Mouse (Mus musculus): ENCODE results near the gene Amz2. TPM values are rescaled to one million over a fixed set of nuclear protein-coding genes. Genes with fewer than 3 reads are reported as not detected.

Gene Amz2
- polyA plus RNA-seq, 1 experiment, result 22.9 TPM

DNA sequence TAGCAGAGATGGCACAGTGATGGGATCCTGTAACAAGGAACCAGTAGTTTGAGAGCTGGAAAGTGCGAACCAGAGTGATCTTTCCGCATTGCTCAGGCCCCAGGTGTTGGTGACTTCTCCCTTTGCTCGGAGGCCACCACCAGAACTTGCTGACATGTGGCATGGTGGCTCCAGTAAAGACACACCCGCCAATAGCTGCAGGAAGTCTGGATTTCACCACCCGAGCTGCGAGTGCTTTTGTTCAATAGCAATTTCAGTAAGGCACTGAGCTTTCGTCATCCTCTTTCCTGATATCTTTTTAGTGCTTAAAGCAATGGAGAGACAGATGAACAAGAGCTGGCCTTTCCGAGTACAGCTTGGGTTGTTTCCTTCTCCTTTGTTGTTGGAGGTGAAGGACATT is 54.7 kb downstream of the Amz2 start:
- no peaks in the 10 kb centered on the region for H3K79me3 ChIP-seq (ENCODE audit: low read depth)
- H3ac ChIP-seq (ENCODE audit: control insufficient read depth, insufficient read length, low read depth), result no peak overlapping the region
- TF ChIP-seq CTCF (IDR thresholded peaks at IDR 0.05; ENCODE audit: control insufficient read depth, insufficient read depth, insufficient read length) (no peak), MAX (IDR thresholded peaks at IDR 0.05) (no peak), MYOG (IDR thresholded peaks at IDR 0.05; ENCODE audit: control insufficient read depth, extremely low read depth, insufficient read length) (no peak), USF1 (IDR thresholded peaks at IDR 0.05; ENCODE audit: low read depth) (no peak), CEBPB (IDR thresholded peaks at IDR 0.05; ENCODE audit: low read depth) (no peak), MYOD1 (IDR thresholded peaks at IDR 0.05; ENCODE audit: control insufficient read depth, insufficient read length, low read depth) (no peak), FOSL1 (IDR thresholded peaks at IDR 0.05; ENCODE audit: insufficient read depth, low read length, poor library complexity, severe bottlenecking) (no peak)
- H3K79me2 ChIP-seq (ENCODE audit: control insufficient read depth, insufficient read depth), result no peaks in the 10 kb centered on the region
- no peaks in the 10 kb centered on the region for H3K27me3 ChIP-seq (ENCODE audit: control insufficient read depth, insufficient read depth, insufficient read length)
- H3K4me3 ChIP-seq (ENCODE audit: insufficient read depth, poor library complexity, severe bottlenecking), result no peak overlapping the region
- no peaks in the 10 kb centered on the region for H3K36me3 ChIP-seq (ENCODE audit: control insufficient read depth, insufficient read depth)

DNA sequence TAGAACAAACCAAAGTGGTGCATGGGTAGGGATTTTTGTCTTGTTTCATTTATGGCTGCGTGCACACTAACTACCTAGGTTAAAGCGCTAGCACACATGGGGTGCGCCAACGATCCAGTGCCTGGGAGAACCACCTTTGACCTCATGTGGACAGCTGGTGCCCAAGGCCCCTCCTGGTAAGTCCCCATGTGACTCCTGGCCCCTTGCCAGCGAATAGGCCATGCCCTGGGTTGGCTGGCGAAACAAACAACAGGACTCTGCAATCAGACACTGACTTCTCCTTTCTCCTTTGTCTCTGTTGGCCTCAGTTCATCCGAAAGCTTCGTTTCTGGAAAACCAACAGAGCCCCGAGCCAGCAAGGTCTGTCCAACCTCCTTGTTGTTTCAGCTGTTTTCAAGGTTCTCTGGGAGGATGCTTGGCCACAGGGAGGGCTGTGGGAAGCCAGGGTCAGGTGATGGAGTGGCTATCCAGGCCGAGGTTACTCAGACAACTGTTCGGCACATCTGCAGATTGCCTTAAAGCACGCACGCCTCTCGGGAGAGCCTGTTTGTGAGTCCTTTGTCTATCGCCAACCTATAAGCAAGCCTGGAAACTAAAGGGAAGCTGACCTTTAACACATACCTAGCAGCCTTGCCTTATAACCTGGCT is 59.8 kb downstream of the Amz2 start:
- no peaks in the 10 kb centered on the region for H3K79me3 ChIP-seq (ENCODE audit: low read depth)
- no peak overlapping the region for H3K4me3 ChIP-seq (ENCODE audit: insufficient read depth, poor library complexity, severe bottlenecking)
- no peaks in the 10 kb centered on the region for H3K36me3 ChIP-seq (ENCODE audit: control insufficient read depth, insufficient read depth)
- no peak for TF ChIP-seq CEBPB (IDR thresholded peaks at IDR 0.05; ENCODE audit: low read depth)
- no peak for TF ChIP-seq CTCF (IDR thresholded peaks at IDR 0.05; ENCODE audit: control insufficient read depth, insufficient read depth, insufficient read length)
- TF ChIP-seq MAX (IDR thresholded peaks at IDR 0.05), result no peak
- TF ChIP-seq FOSL1 (IDR thresholded peaks at IDR 0.05; ENCODE audit: insufficient read depth, low read length, poor library complexity, severe bottlenecking), result no peak
- no peak for TF ChIP-seq MYOD1 (IDR thresholded peaks at IDR 0.05; ENCODE audit: control insufficient read depth, insufficient read length, low read depth)
- TF ChIP-seq MYOG (IDR thresholded peaks at IDR 0.05; ENCODE audit: control insufficient read depth, extremely low read depth, insufficient read length), result no peak
- TF ChIP-seq USF1 (IDR thresholded peaks at IDR 0.05; ENCODE audit: low read depth), result no peak
- no peak overlapping the region for H3ac ChIP-seq (ENCODE audit: control insufficient read depth, insufficient read length, low read depth)
- H3K27me3 ChIP-seq (ENCODE audit: control insufficient read depth, insufficient read depth, insufficient read length), result no peaks in the 10 kb centered on the region
- no peaks in the 10 kb centered on the region for H3K79me2 ChIP-seq (ENCODE audit: control insufficient read depth, insufficient read depth)

DNA sequence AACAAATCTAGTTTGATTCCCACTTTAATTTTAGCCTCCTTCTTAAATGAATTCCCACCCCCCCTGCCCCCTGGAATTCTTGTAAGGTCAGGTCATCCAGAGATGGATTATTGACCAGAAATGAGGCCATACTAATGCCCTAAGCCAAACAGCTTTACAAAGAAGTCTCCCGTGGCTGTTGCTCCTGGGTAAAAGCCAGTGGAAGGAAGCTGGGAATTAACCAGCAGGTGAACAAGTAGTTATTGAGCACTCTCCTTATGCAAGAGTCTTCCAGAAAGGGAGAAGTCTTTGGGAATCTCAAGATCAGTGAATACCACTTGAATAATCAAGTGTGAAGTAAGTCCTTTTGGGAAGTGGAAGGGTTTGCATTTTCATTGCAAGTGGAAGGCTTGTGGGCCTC is 61.4 kb downstream of the Amz2 start:
- Histone ChIP-seq H3K79me3 (ENCODE audit: low read depth) (no peaks in the 10 kb centered on the region), H3K27me3 (ENCODE audit: control insufficient read depth, insufficient read depth, insufficient read length) (no peaks in the 10 kb centered on the region), H3K4me3 (ENCODE audit: insufficient read depth, poor library complexity, severe bottlenecking) (no peak overlapping the region), H3K36me3 (ENCODE audit: control insufficient read depth, insufficient read depth) (no peaks in the 10 kb centered on the region), H3K79me2 (ENCODE audit: control insufficient read depth, insufficient read depth) (no peaks in the 10 kb centered on the region), H3ac (ENCODE audit: control insufficient read depth, insufficient read length, low read depth) (no peak overlapping the region)
- TF ChIP-seq FOSL1 (IDR thresholded peaks at IDR 0.05; ENCODE audit: insufficient read depth, low read length, poor library complexity, severe bottlenecking) (no peak), USF1 (IDR thresholded peaks at IDR 0.05; ENCODE audit: low read depth) (no peak), CEBPB (IDR thresholded peaks at IDR 0.05; ENCODE audit: low read depth) (no peak), MYOD1 (IDR thresholded peaks at IDR 0.05; ENCODE audit: control insufficient read depth, insufficient read length, low read depth) (no peak), MAX (IDR thresholded peaks at IDR 0.05) (no peak)

DNA sequence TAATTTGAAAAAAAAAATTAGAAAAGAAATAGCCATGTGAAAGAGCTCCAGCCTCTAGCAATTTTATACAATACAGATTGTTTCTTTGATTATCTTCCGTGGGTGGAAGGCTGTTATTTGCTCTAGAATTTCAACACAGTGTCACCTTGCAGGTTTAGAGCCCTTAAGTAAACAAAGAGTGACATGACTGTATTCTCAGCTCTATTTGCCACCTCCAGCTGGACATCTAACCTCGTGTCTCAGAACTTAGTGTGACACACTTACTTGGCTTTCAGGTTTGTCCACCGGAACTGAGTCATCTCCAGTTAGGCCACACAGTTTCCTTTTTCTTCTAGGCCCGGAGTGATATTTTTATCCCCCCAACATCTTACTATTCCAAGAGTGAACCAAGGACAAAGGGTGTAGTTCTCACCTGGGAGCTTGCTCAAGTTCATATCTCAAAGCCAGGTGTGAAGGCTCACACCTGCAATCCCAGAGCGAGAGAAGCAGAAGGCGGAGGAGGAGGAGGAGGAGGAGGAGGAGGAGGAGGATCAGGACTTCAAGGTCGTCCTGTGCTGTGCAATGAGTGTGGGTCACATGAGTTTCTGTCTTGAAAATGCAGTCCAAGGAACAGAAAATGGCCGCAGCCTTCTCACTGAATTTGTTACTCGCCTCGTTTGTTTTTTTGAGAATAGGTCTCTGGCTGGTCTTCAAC is 62.4 kb downstream of the Amz2 start:
- Histone ChIP-seq H3ac (ENCODE audit: control insufficient read depth, insufficient read length, low read depth) (no peak overlapping the region), H3K79me2 (ENCODE audit: control insufficient read depth, insufficient read depth) (no peaks in the 10 kb centered on the region), H3K79me3 (ENCODE audit: low read depth) (no peaks in the 10 kb centered on the region), H3K27me3 (ENCODE audit: control insufficient read depth, insufficient read depth, insufficient read length) (no peaks in the 10 kb centered on the region), H3K4me3 (ENCODE audit: insufficient read depth, poor library complexity, severe bottlenecking) (no peak overlapping the region), H3K36me3 (ENCODE audit: control insufficient read depth, insufficient read depth) (no peaks in the 10 kb centered on the region)
- TF ChIP-seq CTCF (IDR thresholded peaks at IDR 0.05; ENCODE audit: control insufficient read depth, insufficient read depth, insufficient read length), result no peak
- TF ChIP-seq FOSL1 (IDR thresholded peaks at IDR 0.05; ENCODE audit: insufficient read depth, low read length, poor library complexity, severe bottlenecking), result no peak
- TF ChIP-seq MAX (IDR thresholded peaks at IDR 0.05), result no peak
- TF ChIP-seq MYOD1 (IDR thresholded peaks at IDR 0.05; ENCODE audit: control insufficient read depth, insufficient read length, low read depth), result no peak
- no peak for TF ChIP-seq MYOG (IDR thresholded peaks at IDR 0.05; ENCODE audit: control insufficient read depth, extremely low read depth, insufficient read length)
- no peak for TF ChIP-seq USF1 (IDR thresholded peaks at IDR 0.05; ENCODE audit: low read depth)
- TF ChIP-seq CEBPB (IDR thresholded peaks at IDR 0.05; ENCODE audit: low read depth), result no peak

DNA sequence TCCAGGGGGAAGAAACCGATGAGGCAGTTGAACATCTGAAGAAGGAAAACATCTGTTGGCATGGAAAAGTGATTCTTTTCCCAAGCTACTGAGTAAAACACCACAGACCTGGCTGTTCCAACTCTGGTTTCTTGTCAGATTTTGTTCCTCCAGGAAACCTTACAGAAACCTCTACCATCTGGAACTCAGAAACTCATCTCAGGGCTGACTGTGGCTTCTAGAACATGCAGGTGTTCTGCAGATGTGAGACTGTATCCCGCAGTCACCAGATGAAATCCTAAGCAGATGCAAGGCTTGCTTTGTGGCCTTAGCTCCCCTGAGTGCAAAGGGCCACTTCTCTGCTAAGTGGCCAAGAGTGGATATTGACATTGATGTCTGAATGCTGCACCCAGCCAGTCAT is 64.0 kb downstream of the Amz2 start:
- H3K79me3 ChIP-seq (ENCODE audit: low read depth), result no peaks in the 10 kb centered on the region
- H3K27me3 ChIP-seq (ENCODE audit: control insufficient read depth, insufficient read depth, insufficient read length), result no peaks in the 10 kb centered on the region
- H3K4me3 ChIP-seq (ENCODE audit: insufficient read depth, poor library complexity, severe bottlenecking), result no peak overlapping the region
- no peak overlapping the region for H3ac ChIP-seq (ENCODE audit: control insufficient read depth, insufficient read length, low read depth)
- H3K36me3 ChIP-seq (ENCODE audit: control insufficient read depth, insufficient read depth), result no peaks in the 10 kb centered on the region
- H3K79me2 ChIP-seq (ENCODE audit: control insufficient read depth, insufficient read depth), result no peaks in the 10 kb centered on the region
- TF ChIP-seq CTCF (IDR thresholded peaks at IDR 0.05; ENCODE audit: control insufficient read depth, insufficient read depth, insufficient read length), result no peak
- no peak for TF ChIP-seq FOSL1 (IDR thresholded peaks at IDR 0.05; ENCODE audit: insufficient read depth, low read length, poor library complexity, severe bottlenecking)
- no peak for TF ChIP-seq USF1 (IDR thresholded peaks at IDR 0.05; ENCODE audit: low read depth)
- no peak for TF ChIP-seq MAX (IDR thresholded peaks at IDR 0.05)
- no peak for TF ChIP-seq CEBPB (IDR thresholded peaks at IDR 0.05; ENCODE audit: low read depth)
- TF ChIP-seq MYOD1 (IDR thresholded peaks at IDR 0.05; ENCODE audit: control insufficient read depth, insufficient read length, low read depth), result no peak
- no peak for TF ChIP-seq MYOG (IDR thresholded peaks at IDR 0.05; ENCODE audit: control insufficient read depth, extremely low read depth, insufficient read length)
